Mouse (Mus musculus): ENCODE measurements at regions not wholly inside any gene's neighbourhood (a gene's known extent, or its start where the extent isn't known, plus 50 kb on each side); places are given as distances from the start of the nearest gene placed in this dataset.
A peak's percentile ranks its signal among the peaks of the same experiment; 100 is the strongest.

DNA sequence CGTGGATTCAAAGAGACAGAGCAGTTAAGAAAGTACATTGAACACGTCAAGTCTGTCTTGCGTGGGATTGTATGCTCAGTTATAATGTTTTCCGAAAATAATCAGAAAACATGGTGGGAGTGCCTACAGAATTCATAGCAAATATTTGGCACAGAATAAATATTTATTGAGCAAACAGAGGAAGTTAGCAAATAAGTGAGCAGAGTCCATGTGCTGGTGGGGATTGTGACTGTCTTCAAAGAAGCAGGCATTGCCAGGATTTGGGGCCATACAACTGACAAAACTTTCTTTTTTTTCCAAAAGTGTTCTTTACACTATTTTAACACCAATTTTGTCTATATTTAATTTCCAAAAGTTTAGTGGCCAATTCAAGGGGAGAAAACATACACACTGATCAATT lies 1729.8 kb downstream of the AI429214 start:
- DNase-seq = no peak

GRCm38 (mm10) chr8:38725257-38725656 lies 1731.9 kb downstream of the AI429214 start:
- DNase-seq = no peak

DNA sequence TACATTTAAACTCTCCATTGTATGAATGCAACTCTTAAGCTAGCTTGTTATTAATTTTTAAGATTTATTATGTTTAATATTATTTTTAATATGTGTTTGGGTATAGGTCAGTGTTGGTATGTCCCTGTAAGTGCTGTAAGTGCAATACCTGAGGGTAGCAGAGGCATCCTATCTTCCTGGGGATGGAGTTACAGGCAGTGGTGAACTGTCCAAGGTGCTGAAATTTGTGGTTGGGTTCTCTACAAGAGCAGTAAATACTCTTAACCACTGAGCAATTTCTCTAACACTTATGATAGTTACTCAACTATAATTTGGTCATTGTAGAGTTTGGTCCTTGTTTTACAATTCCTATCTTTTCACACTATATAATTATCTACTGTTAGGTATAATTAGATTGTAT lies 1753.7 kb downstream of the AI429214 start:
- DNase-seq = no peak

DNA sequence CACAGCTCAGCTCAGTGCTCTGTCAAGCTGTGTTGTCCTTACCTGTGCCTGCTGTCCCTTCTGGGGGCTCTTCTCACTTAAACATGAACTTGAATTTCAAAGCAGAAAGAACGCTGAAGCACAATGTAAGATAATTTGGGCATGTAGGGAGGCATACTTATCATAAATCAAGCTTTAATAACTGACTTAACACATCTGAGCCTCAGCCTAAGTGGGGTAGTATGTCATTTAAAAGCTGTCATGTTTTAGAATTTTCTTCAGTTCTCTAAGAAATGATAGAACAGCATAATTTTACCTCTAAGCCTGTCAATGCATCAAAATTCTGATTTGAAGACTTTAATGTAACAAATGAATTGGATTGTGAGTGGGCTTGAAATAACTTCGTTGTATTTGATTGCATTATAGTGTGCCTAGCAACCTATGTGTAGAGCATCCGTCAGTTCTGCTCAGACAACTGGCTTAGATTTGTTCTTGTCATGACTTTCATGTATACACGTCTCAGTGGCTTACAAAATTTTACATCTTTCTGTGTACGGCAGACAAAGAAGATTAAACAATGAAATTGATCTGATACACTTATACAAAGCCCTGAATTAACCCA lies 1773.3 kb downstream of the AI429214 start:
- no peak for DNase-seq

GRCm38 (mm10) chr8:38812482-38812881 lies 1819.1 kb downstream of the AI429214 start:
- no peak for DNase-seq

GRCm38 (mm10) chr8:38818163-38818562 lies 1824.8 kb downstream of the AI429214 start:
- peak in 1 of 2 experiments; percentile 13 for DNase-seq

DNA sequence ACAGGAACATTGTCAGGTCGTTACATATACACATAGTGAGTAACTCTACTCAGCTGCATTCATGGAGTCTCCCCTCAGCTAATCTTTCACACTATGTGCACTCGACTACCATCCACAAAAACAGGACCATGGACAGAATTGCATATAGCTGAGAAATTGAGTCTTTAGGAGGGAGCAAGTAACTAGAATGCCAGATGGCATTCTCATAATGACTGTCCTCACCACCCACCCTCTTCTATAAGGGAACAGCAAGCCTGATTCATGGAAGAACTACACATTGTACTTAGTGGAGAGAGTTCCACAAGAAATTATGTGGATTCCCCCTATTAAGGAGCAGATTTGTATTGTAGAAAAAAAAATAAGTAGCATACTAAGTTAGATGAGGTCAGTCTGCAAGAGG lies 1813.4 kb upstream of the Adam24 start:
- no peak for DNase-seq

GRCm38 (mm10) chr8:38867370-38867769 lies 1807.5 kb upstream of the Adam24 start:
- DNase-seq = no peak
